Mouse (Mus musculus): ENCODE data around the gene Fam19a2.

Gene Fam19a2

GRCm38 (mm10) chr10:123395429-123395828, 131.6 kb downstream of the Fam19a2 start:
- DNase-seq, result no peak

- no peak for DNase-seq
Measured at GRCm38 (mm10) chr10:123398136-123398535, 134.3 kb downstream of the Fam19a2 start.

GRCm38 (mm10) chr10:123401188-123401587, 137.4 kb downstream of the Fam19a2 start:
- DNase-seq, result no peak

GRCm38 (mm10) chr10:123402460-123402859, 138.7 kb downstream of the Fam19a2 start:
- DNase-seq, result no peak

GRCm38 (mm10) chr10:123414953-123415352, 151.2 kb downstream of the Fam19a2 start:
- no peak for DNase-seq

- no peak for DNase-seq
Measured at GRCm38 (mm10) chr10:123416024-123416423, 152.2 kb downstream of the Fam19a2 start.

- no peak for DNase-seq
Measured at GRCm38 (mm10) chr10:123418616-123419173, 154.9 kb downstream of the Fam19a2 start.

- DNase-seq, result no peak
Measured at GRCm38 (mm10) chr10:123420249-123420648, 156.5 kb downstream of the Fam19a2 start.

GRCm38 (mm10) chr10:123424482-123424881, 160.7 kb downstream of the Fam19a2 start:
- DNase-seq, result no peak

- no peak for DNase-seq
Measured at GRCm38 (mm10) chr10:123426527-123427363, 162.9 kb downstream of the Fam19a2 start.

GRCm38 (mm10) chr10:123431569-123431968, 167.8 kb downstream of the Fam19a2 start:
- no peak for DNase-seq

GRCm38 (mm10) chr10:123437576-123437975, 173.8 kb downstream of the Fam19a2 start:
- no peak for DNase-seq

GRCm38 (mm10) chr10:123456800-123457199, 193.0 kb downstream of the Fam19a2 start:
- no peak for DNase-seq

GRCm38 (mm10) chr10:123460466-123460865, 196.7 kb downstream of the Fam19a2 start:
- DNase-seq, result no peak

- DNase-seq, result no peak
Measured at GRCm38 (mm10) chr10:123462305-123462704, 198.5 kb downstream of the Fam19a2 start.

- no peak for DNase-seq
Measured at GRCm38 (mm10) chr10:123514749-123515148, 251.0 kb downstream of the Fam19a2 start.

GRCm38 (mm10) chr10:123520613-123521012, 256.8 kb downstream of the Fam19a2 start:
- no peak for DNase-seq

GRCm38 (mm10) chr10:123521203-123521602, 257.4 kb downstream of the Fam19a2 start:
- no peak for DNase-seq

GRCm38 (mm10) chr10:123525424-123525823, 261.6 kb downstream of the Fam19a2 start:
- no peak for DNase-seq

- DNase-seq, result no peak
Measured at GRCm38 (mm10) chr10:123526059-123526458, 262.3 kb downstream of the Fam19a2 start.

- no peak for DNase-seq
Measured at GRCm38 (mm10) chr10:123536143-123536542, 272.3 kb downstream of the Fam19a2 start.

GRCm38 (mm10) chr10:123548391-123548790, 284.6 kb downstream of the Fam19a2 start:
- no peak for DNase-seq

GRCm38 (mm10) chr10:123567677-123568076, 303.9 kb downstream of the Fam19a2 start:
- DNase-seq, result no peak

- no peak for DNase-seq
Measured at GRCm38 (mm10) chr10:123570616-123571188, 306.9 kb downstream of the Fam19a2 start.
